Mouse (Mus musculus) stomach, embryonic 15.5 days (tissue): ENCODE data around the gene Gm45717. TPM values are rescaled to one million over a fixed set of nuclear protein-coding genes. Genes with fewer than 3 reads are reported as not detected.

Experiments
- ATAC-seq: fragments of 200-750 bp; cut with Nextera tagmentation; 2 replicates; pipeline ENCODE4 v1.8.0; 2017; ENCODE audit warnings: low read depth, moderate number of reproducible peaks, moderate TSS enrichment; ENCODE audit not compliant: insufficient read depth, low FRiP score
- H3K27ac ChIP-seq: fragments of 300-500 bp; sonication (generic); 2 replicates; pipeline ENCODE4 v1.5.1; 2015; ENCODE audit warnings: mild to moderate bottlenecking, inconsistent platforms
- H3K27me3 ChIP-seq: fragments of 300-500 bp; sonication (generic); replicated peaks from 2 replicates; pipeline ENCODE4 v1.6.1; 2015; ENCODE audit warnings: inconsistent platforms
- H3K36me3 ChIP-seq: fragments of 300-500 bp; sonication (generic); 2 replicates; pipeline ENCODE4 v1.6.1; 2015; ENCODE audit warnings: inconsistent platforms
- H3K4me1 ChIP-seq: fragments of 300-500 bp; sonication (generic); 2 replicates; pipeline ENCODE4 v1.6.1; 2015; ENCODE audit warnings: inconsistent platforms
- H3K4me2 ChIP-seq: fragments of 300-500 bp; sonication (generic); 2 replicates; pipeline ENCODE4 v1.6.1; 2015; ENCODE audit warnings: mild to moderate bottlenecking, inconsistent platforms
- H3K4me3 ChIP-seq: fragments of 300-500 bp; sonication (generic); replicated peaks from 2 replicates; pipeline ENCODE4 v1.5.1; 2015; ENCODE audit warnings: inconsistent platforms
- H3K9ac ChIP-seq: fragments of 300-500 bp; sonication (generic); 2 replicates; pipeline ENCODE4 v1.6.1; 2015; ENCODE audit warnings: inconsistent platforms
- H3K9me3 ChIP-seq: fragments of 300-500 bp; sonication (generic); 2 replicates; pipeline ENCODE4 v1.6.1; 2016; ENCODE audit warnings: inconsistent platforms
- WGBS: fragments of 180-500 bp; shearing (Covaris S2); methylation state at CpG from one replicate; pipeline ENCODE4 v1.1.7; 2015; 5-methylcytosine and 5-hydroxymethylcytosine counted together
- polyA plus RNA-seq: library from polyadenylated mRNA; unstranded; fragments of >200 nt; fragmentation: Nextera tagmentation; extraction: Ambion mirVana; gene quantifications from 2 replicates; pipeline ENCODE4 v1.2.1, GENCODE M21; 2015

The Gm45717 gene
- polyA plus RNA-seq, 1 experiment from 2014 or later, result 0.71 TPM

DNA sequence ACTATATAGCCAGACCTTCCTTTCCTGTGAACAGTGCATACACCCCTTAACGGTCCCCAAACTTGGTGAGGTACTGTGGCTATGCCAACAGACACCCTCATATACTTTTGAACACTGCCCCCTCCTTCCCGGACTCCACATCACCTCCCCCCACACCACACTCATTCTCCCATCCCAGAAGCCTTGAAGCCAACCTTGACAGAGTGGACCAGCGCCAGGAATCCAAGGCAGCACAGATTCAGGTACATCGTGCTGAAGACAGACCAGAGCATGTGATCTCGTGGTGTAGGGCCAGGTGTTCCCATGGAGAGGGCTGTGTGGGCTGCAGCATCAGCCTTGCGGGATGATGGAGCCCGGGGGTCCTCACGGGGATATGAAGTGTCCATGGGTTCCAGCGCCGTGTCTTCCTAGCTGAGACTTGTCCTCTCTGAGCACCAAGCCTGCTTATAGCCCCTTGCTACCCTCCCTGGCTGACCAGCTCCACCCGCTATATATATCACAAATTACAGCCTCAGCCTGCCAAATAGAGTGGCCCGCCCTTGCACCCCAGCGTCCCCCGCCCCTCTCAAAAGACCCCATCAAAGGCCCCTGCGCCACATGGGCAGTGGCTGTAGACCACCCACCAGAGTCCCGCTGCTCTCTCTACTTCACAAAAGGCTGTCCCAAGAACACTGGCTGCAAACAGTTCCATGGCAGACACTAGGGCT lies 5.8 kb downstream of the Gm45717 start, which contains the start of gene Ifitm5:
TSS of gene Ifitm5 (minus strand) at position 468 of the 707 bp plus-strand sequence.
- H3K4me3 ChIP-seq, result 0 out of 2 replicates have a peak within 1 kb of the TSS, but pooled peaks have one; percentile 3
- H3K27me3 ChIP-seq, result no peaks in the 10 kb centered on the region
- peaks cover 25% of the 10 kb centered on the region for H3K36me3 ChIP-seq
- no peak within 1 kb of the TSS for H3K9ac ChIP-seq
- H3K27ac ChIP-seq, result peak within 1 kb of the TSS; percentile 61
- 80% methylated on average over 16 of the region's 16 CpGs for WGBS
- no peak for ATAC-seq
- H3K9me3 ChIP-seq, result no peaks in the 10 kb centered on the region
- peaks cover 39% of the 10 kb centered on the region for H3K4me1 ChIP-seq
- H3K4me2 ChIP-seq, result peak within 1 kb of the TSS; percentile 13; the same call in 1 of the 2 replicates

DNA sequence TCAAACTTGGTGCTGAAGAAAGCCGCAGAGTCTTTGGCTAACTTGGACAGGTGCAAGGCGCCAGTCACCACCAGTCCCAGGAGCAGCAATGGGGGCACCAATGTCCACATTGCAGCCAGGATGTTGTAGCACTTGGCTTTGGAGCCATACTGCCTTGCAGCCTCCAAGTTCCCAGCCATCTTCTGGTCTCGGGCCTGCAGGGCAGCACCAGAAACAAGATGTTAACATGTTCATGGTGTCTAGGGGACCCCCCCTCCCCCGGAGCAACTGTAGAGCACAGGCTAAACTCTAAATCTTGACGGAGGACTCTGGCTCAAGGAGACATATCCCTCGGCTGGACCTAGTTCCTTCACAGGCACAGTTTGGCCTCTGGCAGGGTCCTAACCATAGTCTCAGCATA lies 6.5 kb downstream of the Gm45717 start:
- peaks cover 25% of the 10 kb centered on the region for H3K36me3 ChIP-seq

DNA sequence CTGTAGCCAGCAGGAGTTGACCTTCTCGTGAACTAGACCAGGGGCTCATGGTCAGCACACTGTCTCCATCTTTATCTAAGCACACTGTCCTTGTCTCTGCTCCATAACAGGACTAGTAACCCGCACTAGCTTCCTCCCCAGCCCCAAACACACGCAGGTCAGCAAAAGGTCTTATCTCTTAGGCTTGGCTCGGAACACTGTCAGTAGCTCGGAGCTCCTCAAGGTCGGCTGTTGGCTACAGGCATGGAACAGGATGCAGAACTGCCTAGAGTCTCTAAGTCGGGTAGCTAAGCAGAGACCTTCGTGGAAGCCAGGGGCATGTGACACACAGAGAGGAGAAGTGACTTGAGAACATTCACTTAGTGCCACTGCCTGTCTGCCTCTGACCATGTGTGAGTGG lies 7.6 kb downstream of the Gm45717 start:
- H3K4me1 ChIP-seq, result peaks cover 28% of the 10 kb centered on the region
- H3K4me2 ChIP-seq, result no peak overlapping the region
- no peak overlapping the region for H3K27ac ChIP-seq
- H3K9me3 ChIP-seq, result no peaks in the 10 kb centered on the region
- no peak overlapping the region for H3K9ac ChIP-seq
- peaks cover 23% of the 10 kb centered on the region for H3K36me3 ChIP-seq
- WGBS, result 73% methylated on average over 8 of the region's 8 CpGs
- H3K4me3 ChIP-seq, result no peak overlapping the region
- H3K27me3 ChIP-seq, result no peaks in the 10 kb centered on the region
- no peak for ATAC-seq

More for the DNA sequence above, 6.5 kb downstream of the Gm45717 start:
- Histone ChIP-seq H3K9me3 (no peaks in the 10 kb centered on the region), H3K4me2 (no peak overlapping the region), H3K4me3 (no peak overlapping the region), H3K27ac (no peak overlapping the region; the same call in 1 of the 2 replicates), H3K27me3 (no peaks in the 10 kb centered on the region), H3K9ac (no peak overlapping the region), H3K4me1 (peaks cover 35% of the 10 kb centered on the region)
- no peak for ATAC-seq
- 88% methylated on average over 6 of the region's 6 CpGs for WGBS

GRCm38 (mm10) chr7:140946980-140947379 lies 8.8 kb downstream of the Gm45717 start:
- peaks cover 30% of the 10 kb centered on the region for H3K4me1 ChIP-seq
- peaks cover 19% of the 10 kb centered on the region for H3K36me3 ChIP-seq
- H3K9me3 ChIP-seq, result no peaks in the 10 kb centered on the region
- H3K27me3 ChIP-seq, result no peaks in the 10 kb centered on the region
- H3K4me3 ChIP-seq, result no peak overlapping the region
- no peak overlapping the region for H3K9ac ChIP-seq
- 47% methylated on average over 7 of the region's 7 CpGs for WGBS
- ATAC-seq, result peak; percentile 5; the same call in 1 of the 2 replicates
- no peak overlapping the region for H3K4me2 ChIP-seq
- peak overlapping the region; percentile 35; the same call in 1 of the 2 replicates for H3K27ac ChIP-seq

DNA sequence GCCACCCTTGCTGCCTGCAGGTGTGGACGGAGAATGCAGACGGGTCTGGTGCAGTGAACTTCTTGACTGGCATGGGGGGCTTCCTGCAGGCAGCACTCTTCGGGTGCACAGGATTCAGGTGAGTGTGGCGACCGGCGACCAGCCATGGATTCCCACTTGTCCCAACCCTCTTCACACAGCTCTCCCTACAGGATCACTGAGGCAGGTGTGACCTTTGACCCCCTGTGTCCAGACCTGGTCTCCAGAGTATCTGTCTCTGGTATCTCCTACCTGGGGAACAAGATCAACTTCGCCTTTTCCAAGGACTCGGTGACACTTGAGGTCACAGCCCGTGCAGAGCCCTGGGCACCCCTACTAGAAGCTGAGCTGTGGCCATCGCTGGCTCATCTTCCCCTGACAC lies 9.4 kb downstream of the Gm45717 start:
- Histone ChIP-seq H3K4me1 (peaks cover 24% of the 10 kb centered on the region), H3K4me2 (no peak overlapping the region), H3K4me3 (no peak overlapping the region), H3K9me3 (no peaks in the 10 kb centered on the region), H3K36me3 (peaks cover 19% of the 10 kb centered on the region), H3K27me3 (no peaks in the 10 kb centered on the region), H3K27ac (peak overlapping the region; percentile 35; the same call in 1 of the 2 replicates), H3K9ac (no peak overlapping the region)
- 91% methylated on average over 10 of the region's 10 CpGs for WGBS
- ATAC-seq, result no peak

DNA sequence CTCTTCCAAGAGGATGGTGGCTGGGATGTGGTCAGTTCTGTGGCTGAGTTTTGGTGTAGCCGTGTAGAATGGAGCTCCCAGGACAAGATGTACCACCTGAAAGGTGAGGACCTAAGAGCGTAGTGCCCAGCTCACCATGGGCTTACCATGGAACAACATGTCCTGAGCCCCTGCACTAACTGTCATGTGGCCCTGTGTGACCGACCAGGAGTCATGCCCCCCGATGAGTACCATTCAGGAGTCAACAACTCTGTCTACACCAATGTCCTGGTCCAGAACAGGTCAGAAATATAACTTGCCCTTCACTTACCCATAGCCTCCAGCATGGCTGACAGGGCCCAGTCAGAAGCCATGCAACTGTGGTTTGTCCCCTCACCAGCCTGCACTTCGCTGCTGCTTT lies 10.5 kb downstream of the Gm45717 start:
- WGBS, result 89% methylated on average over 5 of the region's 5 CpGs
- peaks cover 18% of the 10 kb centered on the region for H3K4me1 ChIP-seq
- H3K9ac ChIP-seq, result no peak overlapping the region
- no peak for ATAC-seq
- peaks cover 19% of the 10 kb centered on the region for H3K36me3 ChIP-seq
- H3K27ac ChIP-seq, result no peak overlapping the region
- H3K4me3 ChIP-seq, result no peak overlapping the region
- H3K9me3 ChIP-seq, result no peaks in the 10 kb centered on the region
- no peaks in the 10 kb centered on the region for H3K27me3 ChIP-seq
- H3K4me2 ChIP-seq, result no peak overlapping the region

DNA sequence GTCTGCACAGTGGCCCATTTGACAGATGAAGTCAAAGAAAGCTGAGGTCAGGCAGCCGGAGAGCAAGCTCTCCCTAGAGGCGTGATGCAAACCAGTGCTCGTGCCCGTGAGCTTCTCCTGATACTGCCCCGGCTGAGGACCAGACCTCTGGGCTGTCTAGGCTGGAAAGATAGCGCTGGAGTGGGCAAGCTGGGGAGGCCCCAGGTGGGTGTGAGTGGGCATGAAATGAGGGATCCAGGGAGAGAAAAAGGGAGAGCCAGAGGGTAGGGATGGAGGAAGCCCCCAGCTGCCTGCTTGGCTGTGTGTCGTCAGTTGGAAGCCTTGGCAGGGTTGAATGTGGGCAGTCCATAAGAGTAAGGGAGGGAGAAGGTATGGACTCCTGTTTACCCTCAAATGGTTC lies 11.5 kb downstream of the Gm45717 start:
- no peak overlapping the region for H3K27ac ChIP-seq
- H3K4me1 ChIP-seq, result peaks cover 28% of the 10 kb centered on the region
- H3K9me3 ChIP-seq, result no peaks in the 10 kb centered on the region
- no peak overlapping the region for H3K4me2 ChIP-seq
- no peak overlapping the region for H3K9ac ChIP-seq
- no peak overlapping the region for H3K4me3 ChIP-seq
- H3K27me3 ChIP-seq, result no peaks in the 10 kb centered on the region
- no peak for ATAC-seq
- 87% methylated on average over 7 of the region's 7 CpGs for WGBS
- H3K36me3 ChIP-seq, result peaks cover 17% of the 10 kb centered on the region

DNA sequence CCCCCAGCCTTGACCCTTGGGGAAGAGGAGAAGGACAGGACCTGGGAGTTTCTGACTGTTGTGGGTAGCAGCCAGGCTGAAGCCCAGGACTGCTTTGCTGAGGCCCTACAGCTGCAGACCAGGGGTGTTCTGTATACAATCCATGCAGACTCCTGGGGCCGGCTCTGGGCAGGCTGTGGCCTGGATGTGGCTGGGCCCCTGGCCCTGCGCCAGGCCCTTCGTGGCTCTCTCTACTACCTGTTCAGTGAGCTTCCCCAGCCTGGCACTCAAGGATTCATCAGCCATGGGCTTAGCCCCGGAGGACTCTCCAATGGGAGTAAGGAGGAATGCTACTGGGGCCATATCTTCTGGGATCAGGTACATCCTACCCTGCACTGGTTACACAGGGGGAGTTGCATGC lies 12.4 kb downstream of the Gm45717 start:
- Histone ChIP-seq H3K9me3 (no peaks in the 10 kb centered on the region), H3K4me2 (no peak overlapping the region), H3K27me3 (no peaks in the 10 kb centered on the region), H3K9ac (0 out of 2 replicates have a peak overlapping the region, but pooled peaks have one; percentile 16), H3K4me3 (no peak overlapping the region), H3K4me1 (peaks cover 29% of the 10 kb centered on the region), H3K36me3 (peaks cover 8% of the 10 kb centered on the region; the same call in 1 of the 2 replicates), H3K27ac (peak overlapping the region; percentile 35)
- ATAC-seq, result no peak
- WGBS, result 77% methylated on average over 4 of the region's 4 CpGs

DNA sequence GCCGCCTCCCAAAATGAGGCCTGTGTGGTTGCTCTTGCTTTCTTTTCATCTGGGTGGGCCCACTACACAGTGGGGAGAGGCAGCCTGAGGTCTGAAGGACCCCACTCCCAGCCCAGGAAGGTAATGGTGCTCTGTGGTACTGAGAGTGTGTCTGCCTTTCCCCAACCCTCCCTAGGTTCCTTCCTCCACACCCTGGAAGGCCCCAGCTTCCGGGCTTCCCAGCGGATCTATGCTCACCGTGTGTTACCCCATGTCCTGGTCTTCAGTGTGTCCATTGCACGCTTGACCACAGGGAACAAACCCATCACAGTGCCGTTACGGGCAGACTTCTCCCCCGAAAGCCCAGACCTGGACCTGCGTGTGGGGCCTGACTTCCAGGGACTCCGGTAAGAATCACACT lies 12.9 kb downstream of the Gm45717 start:
- 85% methylated on average over 10 of the region's 10 CpGs for WGBS
- H3K4me3 ChIP-seq, result no peak overlapping the region
- H3K9ac ChIP-seq, result no peak overlapping the region
- no peaks in the 10 kb centered on the region for H3K9me3 ChIP-seq
- ATAC-seq, result no peak
- peaks cover 29% of the 10 kb centered on the region for H3K4me1 ChIP-seq
- H3K36me3 ChIP-seq, result peaks cover 8% of the 10 kb centered on the region; the same call in 1 of the 2 replicates
- peak overlapping the region; percentile 97 for H3K27ac ChIP-seq
- no peaks in the 10 kb centered on the region for H3K27me3 ChIP-seq
- H3K4me2 ChIP-seq, result peak overlapping the region; percentile 64; the same call in 1 of the 2 replicates

DNA sequence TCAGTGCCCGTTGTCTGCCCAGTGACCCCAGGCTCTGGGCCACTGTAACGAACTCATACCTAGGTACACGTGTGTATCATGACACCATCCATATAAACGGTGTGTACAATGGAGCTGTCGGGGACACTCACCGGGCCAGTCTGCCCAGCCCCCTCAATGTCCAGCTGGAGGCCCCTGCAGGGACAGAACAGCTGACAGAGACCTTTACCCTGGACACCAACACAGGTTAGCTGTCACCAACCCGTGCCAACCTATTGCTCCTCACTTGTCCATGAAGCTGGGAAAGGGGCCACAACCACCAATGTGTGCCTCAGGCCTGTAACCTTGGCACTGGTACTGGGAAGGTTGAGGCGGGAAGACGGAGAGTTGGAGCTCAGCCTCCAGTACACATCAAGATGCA lies 13.4 kb downstream of the Gm45717 start:
- H3K4me2 ChIP-seq, result peak overlapping the region; percentile 64
- ATAC-seq, result no peak
- peak overlapping the region; percentile 97 for H3K27ac ChIP-seq
- no peaks in the 10 kb centered on the region for H3K27me3 ChIP-seq
- peak overlapping the region; percentile 56 for H3K4me3 ChIP-seq
- H3K9ac ChIP-seq, result peak overlapping the region; percentile 45
- 34% methylated on average over 9 of the region's 9 CpGs for WGBS
- peaks cover 29% of the 10 kb centered on the region for H3K4me1 ChIP-seq
- H3K9me3 ChIP-seq, result no peaks in the 10 kb centered on the region
- peaks cover 8% of the 10 kb centered on the region; the same call in 1 of the 2 replicates for H3K36me3 ChIP-seq

DNA sequence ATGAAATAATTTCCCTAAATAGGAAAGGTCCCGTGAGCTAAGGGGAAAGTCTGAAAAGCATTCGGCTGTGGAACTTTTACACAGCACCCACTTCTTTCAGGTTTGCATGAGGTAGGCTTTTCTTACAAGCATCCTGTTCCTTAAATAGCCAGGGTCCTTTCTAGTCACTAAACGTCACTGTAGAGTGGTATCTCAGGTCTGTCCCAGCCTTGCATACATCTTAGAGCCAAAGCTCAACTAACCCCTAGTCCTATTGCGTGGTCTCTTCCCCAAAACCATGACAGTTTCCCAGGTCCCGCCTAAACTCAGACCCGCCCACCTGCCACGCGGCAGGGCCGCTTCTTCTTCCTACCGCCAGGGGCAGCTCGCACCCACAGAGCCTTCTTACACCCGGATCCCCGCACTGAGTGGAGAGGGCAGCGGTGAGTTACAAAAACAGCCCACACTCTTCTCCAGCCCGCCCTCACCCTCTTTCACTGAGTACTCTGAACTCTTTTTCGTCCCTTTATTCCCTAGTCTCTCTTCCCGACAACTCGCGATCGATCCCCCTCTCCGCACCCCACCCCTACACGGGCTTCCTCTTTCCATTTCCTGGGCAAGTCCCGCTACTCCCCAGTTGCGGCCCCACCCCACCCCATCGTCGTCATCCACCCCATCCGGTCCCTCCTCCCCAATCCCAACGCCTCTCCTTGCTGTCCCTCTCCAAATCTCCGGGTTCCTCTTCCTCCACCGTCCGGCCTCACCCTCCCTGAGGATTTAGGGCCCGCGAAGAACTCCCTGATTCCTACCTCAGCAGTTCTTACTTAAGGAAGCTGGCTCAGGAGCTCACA lies 14.3 kb downstream of the Gm45717 start, which contains the start of gene Pgghg:
TSS of gene Pgghg (plus strand) at position 170 of the 830 bp plus-strand sequence.
- peaks cover 29% of the 10 kb centered on the region for H3K4me1 ChIP-seq
- 1% methylated on average over 33 of the region's 33 CpGs for WGBS
- peaks cover 2% of the 10 kb centered on the region; the same call in 1 of the 2 replicates for H3K36me3 ChIP-seq
- peak within 1 kb of the TSS; percentile 64 for H3K4me2 ChIP-seq
- H3K27ac ChIP-seq, result peak within 1 kb of the TSS; percentile 97
- peak within 1 kb of the TSS; percentile 56 for H3K4me3 ChIP-seq
- ATAC-seq, result peak; percentile 88
- H3K27me3 ChIP-seq, result no peaks in the 10 kb centered on the region
- H3K9ac ChIP-seq, result peak within 1 kb of the TSS; percentile 45
- no peaks in the 10 kb centered on the region for H3K9me3 ChIP-seq
